Mouse (Mus musculus) embryo, embryonic 10 days (tissue): Measurements from ENCODE around the gene Prokr2.
"Not testable (repeated sequence)": the region's sequence is repeated elsewhere in the genome, so short reads cannot be mapped to it uniquely, and the experiment has no call there.

Source experiments
- DNase-seq: peaks from one replicate; pipeline ENCODE4 v3.0.0-alpha.2; 2015; ENCODE audit warnings: low spot score

Gene Prokr2

DNA sequence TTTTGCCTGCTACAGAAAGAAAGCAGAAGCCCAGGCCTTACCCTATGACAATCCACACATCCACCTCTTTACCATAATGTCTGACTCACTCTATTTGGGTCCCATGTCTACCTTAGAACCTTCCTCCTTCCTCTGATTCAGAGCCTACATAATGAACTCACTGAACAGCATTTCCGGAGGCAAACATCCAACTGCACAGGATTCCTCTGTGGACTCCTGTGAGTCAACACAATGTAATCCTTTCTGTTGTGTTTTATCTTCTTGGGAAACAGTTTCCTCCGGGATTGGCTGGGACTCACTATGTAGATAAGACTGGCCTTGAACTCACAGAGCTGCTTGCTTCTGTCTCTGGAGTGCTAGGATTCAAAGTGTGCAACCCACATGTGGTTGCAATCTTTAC lies 44.9 kb downstream of the Prokr2 start:
- no peak for DNase-seq

DNA sequence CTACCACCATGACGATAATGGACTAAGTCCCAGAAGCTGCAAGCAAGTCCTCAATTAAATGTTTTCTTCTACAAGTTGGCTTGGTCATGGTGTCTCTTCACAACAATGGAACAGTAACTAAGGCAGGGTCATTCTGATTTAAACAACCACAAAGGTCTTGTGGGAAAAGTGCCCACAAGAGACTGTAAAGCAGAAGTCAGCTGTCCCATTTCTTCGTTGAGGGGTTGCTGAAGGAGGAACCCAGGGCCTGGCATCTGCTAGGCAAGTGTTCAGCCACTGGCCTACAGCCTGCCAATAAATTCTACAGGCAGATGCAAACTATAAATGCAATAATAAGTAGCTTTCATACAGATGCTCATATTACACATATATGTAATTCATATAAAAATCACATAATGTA lies 48.0 kb downstream of the Prokr2 start:
- DNase-seq = no peak

DNA sequence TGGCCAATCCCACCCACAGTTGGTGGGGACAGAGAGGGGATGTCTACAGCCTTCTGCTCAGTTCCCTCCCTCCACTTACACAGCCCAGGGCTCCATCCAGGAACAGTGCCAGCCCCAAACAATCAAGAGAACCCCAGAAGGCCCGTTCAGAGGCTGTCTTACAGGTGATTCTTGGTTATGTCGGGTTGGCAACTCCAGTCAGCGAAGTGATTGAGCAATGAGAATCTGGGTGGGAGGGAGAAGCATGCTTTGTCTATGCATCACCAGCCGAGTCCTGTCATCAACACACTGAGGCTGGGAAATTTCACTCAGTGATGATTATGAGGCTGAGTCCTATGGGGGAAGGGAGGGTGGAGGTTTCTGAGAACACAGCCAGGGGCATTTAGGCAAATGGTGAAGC lies 61.7 kb downstream of the Prokr2 start:
- DNase-seq = no peak

DNA sequence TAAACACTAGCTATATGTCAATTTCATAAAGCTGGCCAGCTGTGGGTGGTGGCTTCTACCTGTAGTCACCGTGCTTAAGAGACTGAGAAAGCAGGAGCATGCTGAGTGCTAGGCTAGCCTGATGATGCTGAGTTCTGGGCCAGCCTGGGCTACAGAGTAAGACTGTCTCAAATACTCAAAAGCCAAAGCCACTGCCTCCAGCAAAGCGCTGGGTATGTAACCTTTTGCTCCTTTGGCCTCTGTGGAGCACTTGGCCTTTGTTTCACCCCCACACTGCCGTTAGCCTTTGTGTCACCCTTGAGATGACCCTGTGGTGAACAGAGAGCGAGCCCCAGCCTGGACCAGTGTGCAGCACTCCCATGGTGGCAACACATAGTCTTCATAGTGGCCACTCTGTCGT lies 64.7 kb downstream of the Prokr2 start:
- no peak for DNase-seq

DNA sequence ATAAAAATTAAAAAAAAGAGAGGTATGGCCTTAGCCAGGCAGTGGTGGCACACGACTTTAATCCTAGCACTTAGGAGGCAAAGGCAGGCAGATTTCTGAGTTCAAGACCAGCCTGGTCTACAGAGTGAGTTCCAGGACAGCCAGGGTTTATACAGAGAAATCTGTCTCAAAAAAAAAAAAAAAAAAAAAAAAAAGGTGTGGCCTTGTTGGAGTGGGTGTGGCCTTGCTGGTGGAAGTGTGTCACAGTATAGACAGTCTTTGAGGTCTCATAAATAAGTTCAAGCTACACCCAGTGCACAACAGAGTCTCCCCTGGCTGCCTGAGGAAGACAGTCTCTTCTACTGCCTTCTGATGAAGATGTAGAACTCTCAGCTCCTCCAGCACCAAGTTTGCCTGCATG lies 68.1 kb downstream of the Prokr2 start:
- DNase-seq = no peak

DNA sequence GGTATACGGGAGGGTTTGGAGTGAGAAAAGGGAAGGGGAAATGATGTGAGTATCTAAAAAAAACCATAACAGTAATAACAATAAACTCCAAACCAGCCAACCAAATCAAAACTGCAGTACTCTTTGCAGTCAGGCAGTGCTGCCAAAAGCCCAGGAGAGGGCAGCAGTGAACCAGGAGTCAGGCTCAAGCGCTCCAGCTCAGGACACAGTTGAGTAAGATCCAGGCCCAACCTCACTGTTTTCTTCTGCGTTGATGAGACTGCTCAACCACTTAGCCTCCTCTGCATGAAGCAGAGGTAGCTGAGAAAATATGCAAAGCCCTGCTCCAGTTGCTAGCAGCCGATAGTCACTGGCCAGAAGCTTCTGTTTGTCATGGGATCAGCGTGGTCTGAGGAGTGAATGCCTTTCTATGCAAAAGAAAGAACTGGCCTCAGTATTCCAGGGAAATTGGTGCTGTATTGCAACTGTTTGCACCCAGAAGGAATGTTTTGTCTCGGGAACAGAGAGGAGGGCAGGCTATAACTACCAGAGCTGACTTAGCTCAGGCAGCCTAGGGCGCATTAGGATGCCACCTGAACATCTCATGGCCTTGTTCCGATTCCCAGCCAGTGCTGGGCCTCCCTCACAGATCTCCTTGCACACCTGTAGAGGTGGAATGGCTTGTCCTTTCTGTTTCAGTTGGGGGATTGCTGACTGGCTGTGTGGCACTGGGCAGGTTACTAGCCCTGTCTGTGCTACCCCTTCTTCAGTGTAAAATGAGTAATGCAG lies 69.0 kb downstream of the Prokr2 start:
- peak; percentile 83 for DNase-seq

DNA sequence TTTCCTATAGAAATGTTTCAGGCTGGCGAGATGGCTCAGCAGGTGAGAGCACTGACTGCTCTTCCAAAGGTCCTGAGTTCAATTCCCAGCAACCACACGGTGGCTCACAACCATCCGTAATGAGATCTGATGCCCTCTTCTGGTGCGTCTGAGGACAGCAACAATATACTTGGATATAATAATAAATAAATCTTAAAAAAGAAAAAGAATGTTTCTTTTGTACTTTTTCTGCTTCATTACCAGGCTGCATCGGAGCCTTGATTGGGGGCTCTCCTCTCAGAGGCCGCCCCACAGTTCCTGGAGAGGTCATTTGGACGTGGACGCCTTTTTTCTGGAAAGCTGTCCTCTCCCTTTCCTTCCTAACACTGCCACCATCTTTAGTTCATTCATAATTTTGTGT lies 71.2 kb downstream of the Prokr2 start:
- not testable (repeated sequence) for DNase-seq

DNA sequence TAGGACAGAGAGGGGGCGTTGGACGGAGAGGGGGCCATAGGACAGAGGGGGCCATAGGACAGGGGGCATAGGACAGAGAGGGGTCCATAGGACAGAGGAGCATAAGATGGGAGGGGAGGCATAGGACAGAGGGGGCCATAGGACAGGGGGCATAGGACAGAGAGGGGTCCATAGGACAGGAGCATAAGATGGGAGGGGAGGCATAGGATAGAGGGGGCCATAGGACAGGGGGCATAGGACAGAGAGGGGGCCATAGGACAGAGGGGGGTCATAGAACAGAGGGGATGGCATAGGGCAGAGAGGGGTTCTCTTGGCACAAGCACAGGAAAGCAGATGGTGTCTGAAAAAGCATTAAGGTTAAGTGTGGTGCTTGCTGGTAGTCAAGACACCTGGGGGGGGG lies 71.7 kb downstream of the Prokr2 start:
- DNase-seq = no peak

DNA sequence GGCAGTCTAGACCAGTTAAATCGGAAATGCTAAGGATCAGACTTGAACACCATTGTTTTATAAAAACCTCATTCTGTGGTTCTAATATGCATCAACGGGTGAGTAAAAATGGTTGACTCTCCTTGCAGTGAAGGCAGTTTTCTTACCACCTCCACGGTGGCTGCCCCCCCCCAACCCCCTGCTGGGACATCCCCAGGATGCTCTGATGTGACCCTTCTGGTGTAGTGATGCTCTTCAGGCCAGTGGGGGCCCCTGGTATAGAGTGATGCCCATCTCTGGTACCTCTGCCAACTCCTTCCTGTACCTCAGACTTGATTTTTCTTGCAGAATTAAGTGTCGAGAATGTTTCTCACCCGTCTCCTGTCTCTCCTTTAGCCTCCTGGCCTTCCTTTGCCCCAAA lies 72.6 kb downstream of the Prokr2 start:
- no peak for DNase-seq

DNA sequence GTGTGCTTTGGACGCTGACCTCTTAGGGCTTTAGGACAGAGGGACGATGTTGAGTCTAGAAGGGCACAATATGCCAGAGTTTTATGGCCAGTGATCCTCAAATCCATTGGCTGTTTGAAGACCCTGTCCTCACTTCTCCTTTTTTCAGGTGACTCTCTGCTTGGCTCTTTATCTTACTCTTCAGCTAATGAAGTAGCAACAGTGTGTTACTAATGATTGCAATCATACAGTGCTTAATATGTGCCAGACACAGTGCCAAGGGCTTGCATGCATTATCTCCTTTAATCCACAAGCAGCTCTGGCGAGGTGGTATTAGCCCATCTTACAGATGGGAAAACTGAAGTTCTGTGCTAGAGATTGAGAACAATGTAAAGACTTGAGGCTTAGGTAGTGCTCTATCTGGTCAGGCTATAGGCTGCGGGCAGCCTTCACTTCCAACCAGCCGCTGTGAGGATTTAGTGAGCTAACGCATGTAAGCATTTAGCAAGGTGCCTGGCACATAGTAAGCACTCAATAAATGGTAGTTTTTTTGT lies 75.8 kb downstream of the Prokr2 start:
- no peak for DNase-seq

DNA sequence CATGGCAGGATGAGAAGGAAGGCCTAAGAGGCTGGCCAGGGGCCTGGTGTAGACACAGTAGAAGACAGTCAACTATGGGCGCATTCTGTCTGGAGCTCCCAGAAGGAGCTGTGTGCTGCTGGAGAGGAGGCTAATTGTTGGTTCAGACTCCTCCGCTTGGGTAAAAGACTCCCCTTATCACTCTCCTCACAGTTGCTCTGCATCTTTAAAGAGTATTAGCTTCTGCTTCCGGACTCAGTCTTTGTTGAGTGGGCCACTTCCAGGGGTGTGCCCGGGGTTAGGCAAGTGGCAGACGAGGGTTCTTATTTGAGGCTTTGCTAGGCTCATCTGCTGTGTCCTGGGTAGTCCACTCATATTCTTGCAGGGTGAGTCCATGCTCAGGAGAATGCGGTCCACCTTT lies 76.4 kb downstream of the Prokr2 start:
- no peak for DNase-seq

DNA sequence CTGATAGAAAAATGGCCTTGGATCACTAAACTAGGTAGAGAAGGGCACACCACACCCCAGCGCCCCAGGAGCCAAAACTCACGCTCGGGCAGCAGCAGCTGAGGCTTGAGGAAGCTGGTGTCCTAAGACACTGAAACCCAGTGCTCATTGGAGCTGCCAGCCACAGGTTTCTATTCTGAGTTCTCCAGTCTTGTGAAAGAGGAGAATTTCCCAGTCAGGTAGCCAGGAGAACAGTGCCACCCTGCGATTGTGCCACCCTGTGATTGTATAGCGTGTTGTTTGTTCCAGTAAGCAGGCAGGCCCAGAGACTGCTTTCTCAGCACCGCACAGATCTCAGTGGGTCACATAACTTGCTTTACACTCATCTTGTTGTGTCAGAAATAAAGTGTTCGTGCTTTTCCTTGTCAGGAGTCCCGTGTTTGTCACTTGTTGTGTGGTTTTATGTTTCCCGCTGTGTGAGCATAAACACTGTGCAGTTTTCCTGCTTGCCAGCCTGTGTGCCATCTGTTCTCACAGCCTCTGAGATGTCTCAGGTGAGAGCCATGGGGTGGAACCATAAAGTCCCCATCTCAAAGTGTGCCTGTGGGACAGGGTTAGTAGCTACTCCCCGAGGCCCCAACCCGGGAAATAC lies 77.9 kb downstream of the Prokr2 start:
- DNase-seq = no peak

DNA sequence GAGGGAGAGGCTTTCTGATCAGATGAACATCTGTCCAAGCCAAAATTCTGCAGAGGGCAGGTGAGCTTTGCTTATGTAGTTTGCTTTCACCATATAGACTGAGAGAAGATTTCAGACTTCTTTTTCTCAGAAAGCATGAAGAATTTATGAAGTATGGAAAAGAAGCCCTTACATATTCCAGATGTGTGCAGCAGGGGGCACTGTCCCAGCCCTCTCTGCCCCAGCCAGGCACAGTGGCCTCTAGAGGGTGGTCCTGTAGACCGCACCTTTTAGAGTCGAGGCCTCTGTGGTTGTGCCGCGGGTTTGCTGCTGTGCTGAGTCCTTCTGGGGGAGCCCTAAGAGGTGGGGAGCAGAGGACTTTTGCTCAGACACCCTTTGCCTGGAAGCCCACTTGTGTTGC lies 79.3 kb downstream of the Prokr2 start:
- no peak for DNase-seq

DNA sequence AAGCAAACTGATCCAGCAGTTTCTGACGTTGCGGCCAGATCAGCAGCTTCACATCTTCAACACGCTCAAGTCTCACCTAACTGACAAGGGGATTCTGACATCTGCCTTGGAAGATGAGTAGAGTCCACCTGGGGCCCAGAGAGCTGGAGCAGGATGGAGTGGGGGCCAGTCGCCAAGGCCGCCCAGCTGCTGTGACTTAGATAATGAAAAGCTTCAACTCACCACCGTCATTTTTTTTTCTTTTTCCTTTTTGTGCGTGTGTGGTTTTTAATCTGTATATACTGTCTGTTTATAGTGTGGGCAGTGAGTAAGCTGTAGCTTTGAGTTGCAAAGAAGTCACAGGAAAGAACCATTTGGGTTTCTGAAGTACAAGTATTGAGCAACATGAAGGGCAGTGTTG lies 80.1 kb downstream of the Prokr2 start:
- DNase-seq = no peak

DNA sequence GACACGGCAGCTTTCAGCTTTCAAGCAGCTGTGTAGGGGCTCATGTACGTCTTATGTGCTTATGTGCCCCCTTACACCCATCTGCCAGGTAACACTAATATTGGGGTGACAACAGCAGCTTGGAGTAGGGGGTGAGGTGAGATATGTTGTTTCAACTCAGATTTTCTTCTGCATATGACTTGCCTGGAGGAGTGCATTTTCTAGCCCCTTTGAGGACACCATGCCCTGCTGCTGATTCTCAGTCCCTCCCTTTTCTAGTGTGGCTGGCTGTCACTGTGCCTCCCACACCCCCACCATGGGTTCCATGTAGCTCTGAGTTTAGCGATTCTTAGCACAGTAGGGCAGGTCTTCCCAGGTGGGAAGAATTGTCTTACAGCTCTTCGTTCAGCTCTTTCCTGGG lies 83.8 kb downstream of the Prokr2 start:
- no peak for DNase-seq

DNA sequence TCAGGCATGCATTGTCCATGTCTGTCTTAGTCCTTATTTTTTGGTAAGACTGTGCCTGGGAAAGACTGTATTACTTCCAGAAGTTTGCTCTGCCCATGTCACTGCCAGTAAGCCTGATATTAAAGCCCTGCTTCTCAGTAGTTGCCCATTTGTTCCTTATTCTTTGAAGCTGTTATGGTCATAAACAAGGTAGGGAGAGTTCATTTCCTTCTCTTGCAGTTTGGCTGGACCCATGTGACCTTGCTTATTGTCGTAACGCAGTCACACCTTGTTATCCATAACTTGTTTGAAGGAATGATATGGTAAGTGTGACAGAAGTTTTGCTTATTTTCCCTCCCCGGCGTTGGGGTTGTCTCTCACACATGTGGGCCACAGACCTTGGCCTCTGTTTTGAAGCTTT lies 87.0 kb downstream of the Prokr2 start:
- DNase-seq = no peak

DNA sequence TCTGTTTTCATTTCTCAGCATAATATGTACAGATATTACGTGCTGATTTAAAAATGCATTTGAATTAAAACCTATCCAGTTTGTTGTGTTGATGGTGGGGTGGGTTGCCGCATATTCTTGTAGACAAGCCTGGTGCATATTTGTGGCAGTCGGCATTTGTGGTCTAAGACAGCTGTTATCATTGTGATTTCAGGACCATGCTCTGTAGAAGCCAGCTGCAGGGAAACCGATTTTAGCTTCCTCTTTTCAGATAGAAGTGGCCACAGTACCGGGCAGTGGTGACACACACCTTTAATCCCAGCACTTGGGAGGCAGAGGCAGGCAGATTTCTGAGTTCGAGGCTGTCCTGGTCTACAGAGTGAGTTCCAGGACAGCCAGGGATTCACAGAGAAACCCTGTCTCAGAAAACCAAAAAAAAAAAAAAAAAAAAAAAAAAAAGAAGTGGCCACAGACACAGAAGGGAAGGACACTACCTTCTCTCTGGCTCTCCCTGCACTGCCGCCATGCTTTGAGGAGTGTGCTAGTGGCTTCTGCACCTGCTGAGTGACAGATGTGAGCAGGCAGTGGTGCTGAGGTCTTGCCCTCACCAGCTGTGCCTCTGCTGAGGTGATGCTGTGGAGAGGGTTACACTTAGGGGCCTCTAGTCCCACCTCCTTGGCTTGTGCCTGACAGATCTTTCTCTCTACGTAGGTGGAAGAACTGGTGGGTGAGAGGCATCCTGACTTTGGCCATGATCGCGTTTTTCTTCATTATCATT lies 91.4 kb downstream of the Prokr2 start:
- no peak for DNase-seq

DNA sequence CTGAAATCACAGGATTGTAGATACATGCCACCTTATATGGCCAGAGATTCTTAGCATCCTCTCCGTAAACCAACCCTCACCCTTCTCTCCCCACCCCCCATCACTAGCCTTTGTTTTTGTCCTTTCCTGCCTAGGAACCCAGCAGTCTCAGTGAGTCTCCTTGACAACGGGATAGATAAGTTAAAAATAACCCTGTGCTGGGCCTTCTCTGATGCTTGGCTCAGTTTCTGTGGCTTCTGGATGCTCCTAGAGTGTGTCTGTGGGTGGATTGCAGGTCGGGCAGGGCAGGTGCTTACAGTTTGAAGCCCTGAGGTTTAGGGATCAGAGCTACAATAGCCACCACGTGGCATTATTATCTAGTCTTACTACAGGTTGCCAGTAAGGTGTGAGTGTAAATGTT lies 93.2 kb downstream of the Prokr2 start:
- no peak for DNase-seq

DNA sequence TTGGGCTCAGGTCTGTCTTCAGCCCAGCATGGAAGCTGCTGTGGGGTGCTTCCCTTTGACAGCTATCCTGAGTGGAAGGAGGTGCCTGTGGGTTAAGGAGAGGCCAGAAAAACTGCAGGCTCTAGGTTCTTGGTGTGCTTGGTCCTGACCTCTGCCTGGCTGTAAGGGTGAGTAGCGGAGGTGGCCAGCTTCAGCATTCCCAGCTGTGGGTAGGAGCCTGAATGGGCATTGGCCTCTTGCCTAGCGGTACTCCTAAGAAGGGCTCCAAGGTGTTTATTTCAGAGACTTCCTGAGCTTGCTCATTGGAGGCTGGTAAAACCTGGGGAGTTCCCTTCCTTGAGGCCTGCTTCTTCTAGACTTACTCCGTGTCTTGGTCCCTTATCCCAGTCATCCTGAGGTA lies 94.0 kb downstream of the Prokr2 start:
- no peak for DNase-seq

DNA sequence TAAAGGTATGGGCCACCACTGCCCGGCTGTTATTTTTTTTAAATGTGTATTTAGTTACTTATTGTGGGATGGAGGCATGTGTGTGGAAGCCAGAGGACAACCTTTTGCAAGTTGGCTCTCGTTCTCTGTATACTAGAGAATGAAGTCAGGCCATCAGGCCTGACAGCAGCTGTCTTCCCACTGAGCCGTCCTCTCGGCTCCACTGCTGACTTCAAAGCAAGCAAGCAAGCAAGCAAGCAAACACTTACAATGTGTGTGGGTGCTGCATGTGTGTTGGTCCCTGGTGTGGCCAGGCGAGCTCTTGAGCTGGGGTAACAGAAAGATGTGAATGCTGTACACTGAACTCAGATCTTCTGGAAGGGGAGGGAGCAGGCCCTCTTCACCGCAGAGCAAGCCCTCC lies 94.4 kb downstream of the Prokr2 start:
- DNase-seq = no peak

DNA sequence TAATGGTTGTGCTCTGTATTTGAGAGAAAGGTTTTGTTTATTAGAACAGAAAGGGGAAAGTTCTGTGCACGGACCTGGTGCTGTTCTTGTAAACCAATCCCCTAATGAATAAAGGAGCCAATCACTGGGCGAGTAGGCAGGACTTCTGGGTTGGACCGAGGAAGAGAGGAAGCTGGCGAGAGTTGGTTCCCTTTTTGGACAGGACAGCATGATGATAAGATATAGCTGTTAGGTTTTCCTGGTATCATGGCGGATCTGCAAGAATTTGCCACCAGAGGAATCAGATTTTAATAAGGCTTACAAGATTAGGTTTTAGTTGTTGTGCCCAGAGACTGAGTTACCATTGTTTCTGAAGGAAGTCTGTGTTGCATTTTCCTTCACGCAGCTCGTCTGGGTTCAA lies 96.0 kb downstream of the Prokr2 start:
- DNase-seq = not testable (repeated sequence)
